Mouse (Mus musculus): Measurements from ENCODE around the gene C1rl. TPM values are rescaled to one million over a fixed set of nuclear protein-coding genes. Genes with fewer than 3 reads are reported as not detected.
"Not testable (repeated sequence)": the region's sequence is repeated elsewhere in the genome, so short reads cannot be mapped to it uniquely, and the experiment has no call there.

Gene C1rl
- polyA plus RNA-seq, 1 experiment from 2014 or later = 0.72 TPM

GRCm38 (mm10) chr6:124475335-124476075, 17.4 kb upstream of the C1rl start:
- H3K9me3 ChIP-seq; H3K4me3 ChIP-seq; H3K36me3 ChIP-seq; H3K9ac ChIP-seq; H3K4me2 ChIP-seq; H3K27ac ChIP-seq; H3K4me1 ChIP-seq; ATAC-seq (ENCODE audit: insufficient number of reproducible peaks, insufficient read depth, low FRiP score, low TSS enrichment, low read depth); H3K27me3 ChIP-seq: not testable (repeated sequence)
- 91% methylated on average over 8 of the region's 11 CpGs for WGBS

GRCm38 (mm10) chr6:124476216-124476615, 16.7 kb upstream of the C1rl start:
- H3K4me1 ChIP-seq = peaks cover 5% of the 10 kb centered on the region; the same call in 1 of the 2 replicates
- 87% methylated on average over 7 of the region's 7 CpGs for WGBS
- H3K36me3 ChIP-seq = no peaks in the 10 kb centered on the region
- no peak overlapping the region for H3K4me2 ChIP-seq
- no peak overlapping the region for H3K27ac ChIP-seq
- no peak for ATAC-seq (ENCODE audit: insufficient number of reproducible peaks, insufficient read depth, low FRiP score, low TSS enrichment, low read depth)
- H3K9me3 ChIP-seq = no peaks in the 10 kb centered on the region
- H3K4me3 ChIP-seq = no peak overlapping the region
- no peaks in the 10 kb centered on the region for H3K27me3 ChIP-seq
- no peak overlapping the region for H3K9ac ChIP-seq

DNA sequence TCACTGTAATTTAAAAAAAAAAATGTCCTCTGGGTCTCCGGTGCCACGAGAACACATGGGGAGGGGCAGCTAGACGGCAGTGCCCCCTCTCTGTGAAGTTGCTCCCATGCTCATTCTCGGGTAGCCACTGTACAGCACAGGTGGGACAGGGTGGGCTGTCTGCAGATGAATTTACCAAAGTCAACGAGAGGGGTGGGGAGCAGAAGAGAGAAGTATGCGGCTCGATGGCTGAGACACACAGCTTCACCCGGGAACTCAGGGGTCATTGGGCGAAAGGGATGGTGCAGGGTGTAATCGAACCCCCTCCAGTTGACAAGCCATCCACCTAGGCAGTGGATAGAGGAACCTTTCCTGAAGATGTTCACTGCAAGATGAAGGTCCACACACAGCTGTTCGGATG, 16.1 kb upstream of the C1rl start:
- Histone ChIP-seq H3K4me2 (no peak overlapping the region), H3K9me3 (no peaks in the 10 kb centered on the region), H3K4me3 (no peak overlapping the region), H3K9ac (no peak overlapping the region), H3K27me3 (no peaks in the 10 kb centered on the region), H3K36me3 (no peaks in the 10 kb centered on the region), H3K27ac (no peak overlapping the region), H3K4me1 (peaks cover 5% of the 10 kb centered on the region; the same call in 1 of the 2 replicates)
- 85% methylated on average over 11 of the region's 11 CpGs for WGBS
- ATAC-seq (ENCODE audit: insufficient number of reproducible peaks, insufficient read depth, low FRiP score, low TSS enrichment, low read depth) = no peak

- H3K9me3 ChIP-seq = no peaks in the 10 kb centered on the region
- peaks cover 5% of the 10 kb centered on the region; the same call in 1 of the 2 replicates for H3K4me1 ChIP-seq
- WGBS = 68% methylated on average over 5 of the region's 5 CpGs
- H3K27ac ChIP-seq = no peak overlapping the region
- H3K4me2 ChIP-seq = no peak overlapping the region
- H3K27me3 ChIP-seq = no peaks in the 10 kb centered on the region
- H3K9ac ChIP-seq = no peak overlapping the region
- no peak overlapping the region for H3K4me3 ChIP-seq
- ATAC-seq (ENCODE audit: insufficient number of reproducible peaks, insufficient read depth, low FRiP score, low TSS enrichment, low read depth) = no peak
- H3K36me3 ChIP-seq = no peaks in the 10 kb centered on the region
Observed at GRCm38 (mm10) chr6:124477221-124477655, 15.7 kb upstream of the C1rl start.

- no peaks in the 10 kb centered on the region for H3K36me3 ChIP-seq
- no peak overlapping the region for H3K4me2 ChIP-seq
- H3K9ac ChIP-seq = no peak overlapping the region
- no peak overlapping the region for H3K4me3 ChIP-seq
- 48% methylated on average over 17 of the region's 17 CpGs for WGBS
- ATAC-seq (ENCODE audit: insufficient number of reproducible peaks, insufficient read depth, low FRiP score, low TSS enrichment, low read depth) = no peak
- H3K4me1 ChIP-seq = peaks cover 5% of the 10 kb centered on the region; the same call in 1 of the 2 replicates
- H3K27me3 ChIP-seq = no peaks in the 10 kb centered on the region
- H3K27ac ChIP-seq = no peak overlapping the region
- no peaks in the 10 kb centered on the region for H3K9me3 ChIP-seq
Observed at GRCm38 (mm10) chr6:124477922-124478651, 14.8 kb upstream of the C1rl start.

DNA sequence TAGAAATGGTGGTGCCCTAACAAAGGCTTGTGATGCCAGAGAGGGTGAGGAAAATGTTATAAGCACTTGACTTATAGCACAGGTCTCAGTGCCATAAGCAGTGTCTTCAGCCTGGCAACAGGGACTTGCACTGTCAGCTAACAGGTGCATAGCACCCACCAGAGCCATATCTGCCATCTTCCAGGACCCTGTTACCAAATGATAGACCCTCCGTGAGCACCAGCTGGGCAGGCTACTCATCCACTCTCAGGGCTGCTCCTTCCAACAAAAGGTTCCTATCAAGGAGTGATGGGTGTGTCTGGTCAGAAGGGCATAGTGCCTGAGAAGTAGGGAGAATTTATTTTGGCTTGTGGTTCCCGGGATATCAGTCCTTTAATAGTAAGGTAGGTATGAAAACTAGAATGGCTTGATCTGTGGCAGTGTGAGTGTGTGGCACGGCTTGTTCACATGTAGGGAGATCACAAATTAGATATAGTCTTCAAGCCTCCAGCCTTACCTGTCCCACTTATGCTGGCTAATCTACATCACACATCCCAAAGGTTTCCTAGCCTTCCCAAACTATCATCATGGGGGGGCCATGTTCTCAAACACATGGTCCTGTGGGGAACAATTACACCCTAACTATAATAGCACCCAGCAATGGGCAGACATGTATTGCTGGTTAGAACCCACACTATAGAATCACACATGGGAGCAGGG, 13.9 kb upstream of the C1rl start:
- H3K9ac ChIP-seq = no peak overlapping the region
- no peaks in the 10 kb centered on the region for H3K36me3 ChIP-seq
- no peak overlapping the region for H3K27ac ChIP-seq
- no peak overlapping the region for H3K4me3 ChIP-seq
- H3K4me2 ChIP-seq = no peak overlapping the region
- 84% methylated on average over 3 of the region's 3 CpGs for WGBS
- ATAC-seq (ENCODE audit: insufficient number of reproducible peaks, insufficient read depth, low FRiP score, low TSS enrichment, low read depth) = no peak
- H3K9me3 ChIP-seq = no peaks in the 10 kb centered on the region
- no peaks in the 10 kb centered on the region for H3K27me3 ChIP-seq
- peaks cover 5% of the 10 kb centered on the region; the same call in 1 of the 2 replicates for H3K4me1 ChIP-seq

GRCm38 (mm10) chr6:124479573-124479930, 13.4 kb upstream of the C1rl start:
- Histone ChIP-seq H3K27me3 (no peaks in the 10 kb centered on the region), H3K9ac (no peak overlapping the region), H3K4me1 (peaks cover 5% of the 10 kb centered on the region; the same call in 1 of the 2 replicates), H3K9me3 (no peaks in the 10 kb centered on the region), H3K27ac (no peak overlapping the region), H3K4me2 (no peak overlapping the region), H3K36me3 (no peaks in the 10 kb centered on the region), H3K4me3 (no peak overlapping the region)
- ATAC-seq (ENCODE audit: insufficient number of reproducible peaks, insufficient read depth, low FRiP score, low TSS enrichment, low read depth) = no peak
- 83% methylated on average over 3 of the region's 3 CpGs for WGBS

- Histone ChIP-seq H3K36me3 (no peaks in the 10 kb centered on the region), H3K4me1 (peaks cover 11% of the 10 kb centered on the region; the same call in 1 of the 2 replicates), H3K9me3 (no peaks in the 10 kb centered on the region), H3K27me3 (no peaks in the 10 kb centered on the region), H3K4me2 (no peak overlapping the region), H3K4me3 (no peak overlapping the region), H3K27ac (no peak overlapping the region), H3K9ac (no peak overlapping the region)
- WGBS = 56% methylated on average over 4 of the region's 4 CpGs
- no peak for ATAC-seq (ENCODE audit: insufficient number of reproducible peaks, insufficient read depth, low FRiP score, low TSS enrichment, low read depth)
Observed at GRCm38 (mm10) chr6:124480295-124480694, 12.6 kb upstream of the C1rl start.

GRCm38 (mm10) chr6:124481571-124481970, 11.3 kb upstream of the C1rl start:
- Histone ChIP-seq H3K27ac (no peak overlapping the region), H3K27me3 (no peaks in the 10 kb centered on the region), H3K9me3 (no peaks in the 10 kb centered on the region), H3K4me1 (peaks cover 12% of the 10 kb centered on the region; the same call in 1 of the 2 replicates), H3K4me2 (no peak overlapping the region), H3K36me3 (no peaks in the 10 kb centered on the region), H3K9ac (no peak overlapping the region), H3K4me3 (no peak overlapping the region)
- WGBS = 21% methylated on average over 6 of the region's 6 CpGs
- no peak for ATAC-seq (ENCODE audit: insufficient number of reproducible peaks, insufficient read depth, low FRiP score, low TSS enrichment, low read depth)

GRCm38 (mm10) chr6:124483831-124484230, 9.1 kb upstream of the C1rl start:
- not testable (repeated sequence) for H3K9me3 ChIP-seq; H3K4me3 ChIP-seq; H3K36me3 ChIP-seq; H3K4me2 ChIP-seq; H3K9ac ChIP-seq; ATAC-seq (ENCODE audit: insufficient number of reproducible peaks, insufficient read depth, low FRiP score, low TSS enrichment, low read depth); H3K27ac ChIP-seq; H3K27me3 ChIP-seq
- 82% methylated on average over 3 of the region's 3 CpGs for WGBS
- H3K4me1 ChIP-seq = peaks cover 10% of the 10 kb centered on the region; the same call in 1 of the 2 replicates

GRCm38 (mm10) chr6:124484851-124485250, 8.1 kb upstream of the C1rl start:
- no peak overlapping the region for H3K9ac ChIP-seq
- no peak overlapping the region for H3K27ac ChIP-seq
- H3K4me3 ChIP-seq = 0 out of 2 replicates have a peak overlapping the region, but pooled peaks have one; percentile 19
- H3K36me3 ChIP-seq = no peaks in the 10 kb centered on the region
- peaks cover 10% of the 10 kb centered on the region; the same call in 1 of the 2 replicates for H3K4me1 ChIP-seq
- no peaks in the 10 kb centered on the region for H3K9me3 ChIP-seq
- WGBS = 74% methylated on average over 7 of the region's 7 CpGs
- H3K4me2 ChIP-seq = peak overlapping the region; percentile 49
- ATAC-seq (ENCODE audit: insufficient number of reproducible peaks, insufficient read depth, low FRiP score, low TSS enrichment, low read depth) = no peak
- H3K27me3 ChIP-seq = no peaks in the 10 kb centered on the region

Data from embryonic facial prominence, embryonic 13.5 days (tissue).